Mouse (Mus musculus): ENCODE measurements around the gene Mvd. TPM values are rescaled to one million over a fixed set of nuclear protein-coding genes. Genes with fewer than 3 reads are reported as not detected.

The Mvd gene
- polyA plus RNA-seq, 1 experiment, result 12.3 TPM

GRCm38 (mm10) chr8:122439336-122439735 lies 3.9 kb downstream of the Mvd start:
- TF ChIP-seq CTCF (IDR thresholded peaks at IDR 0.05; ENCODE audit: low read depth, low read length) (no peak), POLR2A (IDR thresholded peaks at IDR 0.05; ENCODE audit: borderline replicate concordance, low read depth, low read length) (no peak)
- Histone ChIP-seq H3K27ac (ENCODE audit: insufficient read depth, low read depth, low read length) (no peak overlapping the region), H3K4me1 (ENCODE audit: control insufficient read depth, insufficient read depth, low read length) (peaks cover 19% of the 10 kb centered on the region), H3K4me3 (ENCODE audit: insufficient read depth, low read length) (no peak overlapping the region)

- H3K4me3 ChIP-seq (ENCODE audit: insufficient read depth, low read length), result no peak overlapping the region
- H3K27ac ChIP-seq (ENCODE audit: insufficient read depth, low read depth, low read length), result peak overlapping the region; percentile 36
- H3K4me1 ChIP-seq (ENCODE audit: control insufficient read depth, insufficient read depth, low read length), result peaks cover 26% of the 10 kb centered on the region
- TF ChIP-seq CTCF (IDR thresholded peaks at IDR 0.05; ENCODE audit: low read depth, low read length) (no peak), POLR2A (IDR thresholded peaks at IDR 0.05; ENCODE audit: borderline replicate concordance, low read depth, low read length) (no peak)
Measured at GRCm38 (mm10) chr8:122437708-122438331, 5.4 kb downstream of the Mvd start.

GRCm38 (mm10) chr8:122436586-122437125 lies 6.6 kb downstream of the Mvd start:
- no peak for TF ChIP-seq POLR2A (IDR thresholded peaks at IDR 0.05; ENCODE audit: borderline replicate concordance, low read depth, low read length)
- no peak for TF ChIP-seq CTCF (IDR thresholded peaks at IDR 0.05; ENCODE audit: low read depth, low read length)
- H3K4me3 ChIP-seq (ENCODE audit: insufficient read depth, low read length), result no peak overlapping the region
- H3K4me1 ChIP-seq (ENCODE audit: control insufficient read depth, insufficient read depth, low read length), result peaks cover 23% of the 10 kb centered on the region
- H3K27ac ChIP-seq (ENCODE audit: insufficient read depth, low read depth, low read length), result no peak overlapping the region

- TF ChIP-seq POLR2A (IDR thresholded peaks at IDR 0.05; ENCODE audit: borderline replicate concordance, low read depth, low read length), result no peak
- no peak for TF ChIP-seq CTCF (IDR thresholded peaks at IDR 0.05; ENCODE audit: low read depth, low read length)
- Histone ChIP-seq H3K27ac (ENCODE audit: insufficient read depth, low read depth, low read length) (no peak overlapping the region), H3K4me3 (ENCODE audit: insufficient read depth, low read length) (no peak overlapping the region), H3K4me1 (ENCODE audit: control insufficient read depth, insufficient read depth, low read length) (peaks cover 25% of the 10 kb centered on the region)
Measured at GRCm38 (mm10) chr8:122436146-122436545, 7.1 kb downstream of the Mvd start.

GRCm38 (mm10) chr8:122435375-122435774 lies 7.8 kb downstream of the Mvd start:
- Histone ChIP-seq H3K4me1 (ENCODE audit: control insufficient read depth, insufficient read depth, low read length) (peaks cover 31% of the 10 kb centered on the region), H3K27ac (ENCODE audit: insufficient read depth, low read depth, low read length) (no peak overlapping the region), H3K4me3 (ENCODE audit: insufficient read depth, low read length) (no peak overlapping the region)
- TF ChIP-seq POLR2A (IDR thresholded peaks at IDR 0.05; ENCODE audit: borderline replicate concordance, low read depth, low read length) (no peak), CTCF (IDR thresholded peaks at IDR 0.05; ENCODE audit: low read depth, low read length) (peak; percentile 60)

- H3K4me1 ChIP-seq (ENCODE audit: control insufficient read depth, insufficient read depth, low read length), result peaks cover 30% of the 10 kb centered on the region
- TF ChIP-seq POLR2A (IDR thresholded peaks at IDR 0.05; ENCODE audit: borderline replicate concordance, low read depth, low read length) (no peak), CTCF (IDR thresholded peaks at IDR 0.05; ENCODE audit: low read depth, low read length) (no peak)
- peak overlapping the region; percentile 97 for H3K27ac ChIP-seq (ENCODE audit: insufficient read depth, low read depth, low read length)
- peak overlapping the region; percentile 89 for H3K4me3 ChIP-seq (ENCODE audit: insufficient read depth, low read length)
Measured at GRCm38 (mm10) chr8:122433269-122433905, 9.8 kb downstream of the Mvd start.

- TF ChIP-seq POLR2A (IDR thresholded peaks at IDR 0.05; ENCODE audit: borderline replicate concordance, low read depth, low read length) (no peak), CTCF (IDR thresholded peaks at IDR 0.05; ENCODE audit: low read depth, low read length) (no peak)
- H3K4me3 ChIP-seq (ENCODE audit: insufficient read depth, low read length), result peak within 1 kb of the TSS; percentile 89
- H3K27ac ChIP-seq (ENCODE audit: insufficient read depth, low read depth, low read length), result peak within 1 kb of the TSS; percentile 97
- peaks cover 25% of the 10 kb centered on the region for H3K4me1 ChIP-seq (ENCODE audit: control insufficient read depth, insufficient read depth, low read length)
Measured at GRCm38 (mm10) chr8:122432443-122433268, 10.6 kb downstream of the Mvd start, which contains the start of gene Cyba. Gene Cyba (minus strand): TSS chr8:122432930.

- TF ChIP-seq POLR2A (IDR thresholded peaks at IDR 0.05; ENCODE audit: borderline replicate concordance, low read depth, low read length), result no peak
- Histone ChIP-seq H3K4me1 (ENCODE audit: control insufficient read depth, insufficient read depth, low read length) (peaks cover 24% of the 10 kb centered on the region), H3K4me3 (ENCODE audit: insufficient read depth, low read length) (peak overlapping the region; percentile 89), H3K27ac (ENCODE audit: insufficient read depth, low read depth, low read length) (peak overlapping the region; percentile 97)
Measured at GRCm38 (mm10) chr8:122431694-122432442, 11.4 kb downstream of the Mvd start.

- TF ChIP-seq POLR2A (IDR thresholded peaks at IDR 0.05; ENCODE audit: borderline replicate concordance, low read depth, low read length) (no peak), CTCF (IDR thresholded peaks at IDR 0.05; ENCODE audit: low read depth, low read length) (no peak)
- Histone ChIP-seq H3K27ac (ENCODE audit: insufficient read depth, low read depth, low read length) (peak overlapping the region; percentile 97), H3K4me3 (ENCODE audit: insufficient read depth, low read length) (peak overlapping the region; percentile 38)
Measured at GRCm38 (mm10) chr8:122430646-122431045, 12.6 kb downstream of the Mvd start.

More at GRCm38 (mm10) chr8:122430646-122431045, 12.6 kb downstream of the Mvd start:
- H3K4me1 ChIP-seq (ENCODE audit: control insufficient read depth, insufficient read depth, low read length), result peaks cover 24% of the 10 kb centered on the region
